Mouse (Mus musculus) kidney, postnatal 0 days (tissue): ENCODE measurements around the gene Gm5767. TPM values are rescaled to one million over a fixed set of nuclear protein-coding genes. Genes with fewer than 3 reads are reported as not detected.
"Not testable (repeated sequence)": the region's sequence is repeated elsewhere in the genome, so short reads cannot be mapped to it uniquely, and the experiment has no call there.

Source experiments
- ATAC-seq: fragments of 200-750 bp; cut with Nextera tagmentation; replicated peaks from 2 replicates; pipeline ENCODE4 v1.8.0; 2017; ENCODE audit warnings: low read depth, moderate number of reproducible peaks, moderate TSS enrichment, moderate library complexity; ENCODE audit not compliant: low FRiP score
- DNase-seq: peaks from one replicate; pipeline ENCODE4 v3.0.0-alpha.2; 2016; ENCODE audit warnings: low spot score
- H3K27ac ChIP-seq: fragments of 300-500 bp; sonication (generic); 2 replicates; pipeline ENCODE4 v1.5.1; 2014; ENCODE audit warnings: mild to moderate bottlenecking
- H3K27me3 ChIP-seq: fragments of 300-500 bp; sonication (generic); 2 replicates; pipeline ENCODE4 v1.6.1; 2014; ENCODE audit warnings: low read length, mixed read lengths; ENCODE audit not compliant: insufficient read depth
- H3K36me3 ChIP-seq: fragments of 300-500 bp; sonication (generic); 2 replicates; pipeline ENCODE4 v1.6.1; 2014; ENCODE audit warnings: low read length, mixed read lengths; ENCODE audit not compliant: insufficient read depth
- H3K4me1 ChIP-seq: fragments of 300-500 bp; sonication (generic); replicated peaks from 2 replicates; pipeline ENCODE4 v1.6.1; 2014; ENCODE audit warnings: antibody characterized with exemption, low read length, mixed read lengths; ENCODE audit not compliant: insufficient read depth
- H3K4me2 ChIP-seq: fragments of 300-500 bp; sonication (generic); 2 replicates; pipeline ENCODE4 v1.6.1; 2014; ENCODE audit warnings: mild to moderate bottlenecking, low read length, moderate library complexity, mixed read lengths
- H3K4me3 ChIP-seq: fragments of 300-500 bp; sonication (generic); replicated peaks from 2 replicates; pipeline ENCODE4 v1.5.1; 2014; ENCODE audit warnings: low read depth, low read length
- H3K9ac ChIP-seq: fragments of 300-500 bp; sonication (generic); 2 replicates; pipeline ENCODE4 v1.6.1; 2014; ENCODE audit warnings: low read depth, low read length
- H3K9me3 ChIP-seq: fragments of 300-500 bp; sonication (generic); replicated peaks from 2 replicates; pipeline ENCODE4 v1.6.1; 2016; ENCODE audit warnings: low read length, inconsistent platforms, mixed read lengths
- CTCF ChIP-seq: IDR thresholded peaks from 2 replicates; pipeline ENCODE4 v1.5.1; 2016; ENCODE audit warnings: antibody characterized with exemption, low read depth, mild to moderate bottlenecking, moderate library complexity
- whole genome bisulfite sequencing: fragments of 180-500 bp; shearing (Covaris S2); extraction: QIAGEN DNeasy Blood & Tissue Kit; methylation state at CpG from one replicate; pipeline ENCODE4 v1.1.7; 2014; 5-methylcytosine and 5-hydroxymethylcytosine counted together
- polyA plus RNA-seq: library from polyadenylated mRNA; unstranded; fragments of >200 nt; fragmentation: Nextera tagmentation; extraction: Ambion mirVana; gene quantifications from 2 replicates; pipeline ENCODE4 v1.2.1, GENCODE M21; 2015

Gm5767 gene
- polyA plus RNA-seq, 1 experiment from 2014 or later, result not detected

DNA sequence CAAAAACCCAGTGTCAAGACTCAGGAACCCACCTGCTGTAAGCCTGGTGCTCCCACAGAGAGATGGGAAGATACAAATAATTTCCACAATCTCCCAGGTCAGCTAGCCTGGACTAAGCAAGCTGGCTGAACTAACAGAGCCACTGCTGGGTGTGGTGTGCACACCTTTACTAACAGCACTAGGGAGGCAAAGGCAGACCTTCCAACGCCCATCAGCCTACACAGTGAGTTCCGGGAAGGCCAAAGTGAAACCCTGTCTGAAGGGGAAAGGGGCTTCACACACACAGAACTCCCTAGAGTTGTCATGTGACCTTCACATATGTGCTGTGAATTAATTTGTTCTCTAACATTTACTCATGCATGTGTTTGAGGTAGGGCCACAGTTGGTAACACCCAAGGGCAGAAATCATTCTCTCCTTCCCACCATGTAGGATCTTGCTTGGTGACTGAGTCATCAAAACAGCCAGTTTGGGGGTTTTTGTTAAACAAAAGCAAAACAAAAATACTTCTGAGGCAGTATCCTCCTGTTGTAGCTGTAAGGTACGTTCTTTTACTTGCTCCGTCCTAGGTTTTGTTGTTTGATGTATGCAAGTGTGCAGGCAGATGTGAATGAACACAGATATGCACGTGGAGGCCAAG, 47.7 kb downstream of the Gm5767 start:
- H3K4me2 ChIP-seq, result no peak overlapping the region
- 86% methylated on average over 5 of the region's 5 CpGs for WGBS
- H3K27me3 ChIP-seq, result no peaks in the 10 kb centered on the region
- ATAC-seq (no peak), DNase-seq (no peak)
- no peaks in the 10 kb centered on the region for H3K9me3 ChIP-seq
- TF ChIP-seq CTCF, result no peak
- H3K9ac ChIP-seq, result no peak overlapping the region
- no peak overlapping the region for H3K27ac ChIP-seq
- no peak overlapping the region for H3K4me3 ChIP-seq
- H3K4me1 ChIP-seq, result peaks cover 7% of the 10 kb centered on the region; the same call in 1 of the 2 replicates
- H3K36me3 ChIP-seq, result no peaks in the 10 kb centered on the region

GRCm38 (mm10) chr16:8731630-8732029, 51.1 kb downstream of the Gm5767 start:
- no peak for DNase-seq
- Histone ChIP-seq H3K4me3 (no peak overlapping the region), H3K27me3 (no peaks in the 10 kb centered on the region), H3K27ac (no peak overlapping the region), H3K36me3 (no peaks in the 10 kb centered on the region), H3K4me1 (peaks cover 25% of the 10 kb centered on the region), H3K9ac (no peak overlapping the region), H3K4me2 (no peak overlapping the region), H3K9me3 (no peaks in the 10 kb centered on the region)
- 85% methylated on average over 7 of the region's 7 CpGs for WGBS
- no peak for TF ChIP-seq CTCF
- ATAC-seq, result no peak

GRCm38 (mm10) chr16:8732450-8732849, 51.9 kb downstream of the Gm5767 start:
- H3K9ac ChIP-seq, DNase-seq, H3K4me3 ChIP-seq, H3K4me2 ChIP-seq, H3K9me3 ChIP-seq, ATAC-seq, H3K27me3 ChIP-seq, H3K36me3 ChIP-seq, H3K27ac ChIP-seq: not testable (repeated sequence)
- WGBS, result 85% methylated on average over 3 of the region's 4 CpGs
- peaks cover 27% of the 10 kb centered on the region for H3K4me1 ChIP-seq

Other genes starting within 250 kb of the Gm5767 start
- gene Mettl22, start 210.0 kb upstream of the Gm5767 start, polyA plus RNA-seq, result 15.2 and 18.4 TPM in 2 replicates
- gene Abat, start 167.3 kb upstream of the Gm5767 start, polyA plus RNA-seq, result 33.9 and 36.6 TPM in 2 replicates
- 45.0 and 53.6 TPM in 2 replicates for gene Pmm2, start 43.1 kb upstream of the Gm5767 start, polyA plus RNA-seq
- 13.8 and 16.0 TPM in 2 replicates for gene Tmem186, start 43.1 kb upstream of the Gm5767 start, polyA plus RNA-seq
- 53.0 and 61.1 TPM in 2 replicates for gene Carhsp1, start 8.6 kb upstream of the Gm5767 start, polyA plus RNA-seq
- gene Usp7, start 111.5 kb downstream of the Gm5767 start, polyA plus RNA-seq, result 22.1 and 22.7 TPM in 2 replicates
- gene 1810013L24Rik, start 149.3 kb downstream of the Gm5767 start, polyA plus RNA-seq, result 18.7 and 20.2 TPM in 2 replicates